Mouse (Mus musculus): ENCODE results near the gene Gm17545. TPM values are rescaled to one million over a fixed set of nuclear protein-coding genes. Genes with fewer than 3 reads are reported as not detected.
A peak's percentile ranks its signal among the peaks of the same experiment; 100 is the strongest.
"Not testable (repeated sequence)": the region's sequence is repeated elsewhere in the genome, so short reads cannot be mapped to it uniquely, and the experiment has no call there.

Gene Gm17545
- not detected in 2 replicates for polyA plus RNA-seq (2014; fragmentation: Nextera tagmentation; extraction: Ambion mirVana)

DNA sequence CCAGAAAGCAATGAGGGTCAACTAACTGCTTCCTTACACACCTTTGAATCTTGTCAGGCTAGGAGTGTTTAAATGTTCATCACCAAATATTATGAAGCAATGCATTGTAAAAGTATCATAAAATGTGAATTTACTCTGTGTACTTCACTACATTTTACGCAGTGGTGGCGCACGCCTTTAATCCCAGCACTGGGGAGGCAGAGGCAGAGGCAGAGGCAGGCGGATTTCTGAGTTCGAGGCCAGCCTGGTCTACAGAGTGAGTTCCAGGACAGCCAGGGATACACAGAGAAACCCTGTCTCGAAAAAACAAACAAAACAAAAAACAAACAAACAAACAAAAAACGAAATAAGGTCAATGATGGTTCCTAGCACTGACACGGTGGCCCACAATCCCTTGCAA, at the start of gene Gm17545:
Gm17545 (plus strand) TSS at position 301 of the 400 bp plus-strand sequence.
- not testable (repeated sequence) for H3K9me3 ChIP-seq (ENCODE audit: control insufficient read depth, low read length); H3K27ac ChIP-seq (ENCODE audit: low read depth, low read length); H3K9ac ChIP-seq (ENCODE audit: low read depth, low read length); H3K4me2 ChIP-seq (replicated peaks; ENCODE audit: low read depth, low read length); H3K4me3 ChIP-seq (ENCODE audit: low read length); ATAC-seq (ENCODE audit: low FRiP score, low TSS enrichment); H3K27me3 ChIP-seq (ENCODE audit: control insufficient read depth, insufficient read depth, low read length); H3K4me1 ChIP-seq (ENCODE audit: control insufficient read depth, insufficient read depth, low read length)
- WGBS, result 92% methylated on average over 8 of the region's 8 CpGs
- H3K36me3 ChIP-seq (ENCODE audit: control insufficient read depth, insufficient read depth, low read length), result peaks cover 81% of the 10 kb centered on the region

DNA sequence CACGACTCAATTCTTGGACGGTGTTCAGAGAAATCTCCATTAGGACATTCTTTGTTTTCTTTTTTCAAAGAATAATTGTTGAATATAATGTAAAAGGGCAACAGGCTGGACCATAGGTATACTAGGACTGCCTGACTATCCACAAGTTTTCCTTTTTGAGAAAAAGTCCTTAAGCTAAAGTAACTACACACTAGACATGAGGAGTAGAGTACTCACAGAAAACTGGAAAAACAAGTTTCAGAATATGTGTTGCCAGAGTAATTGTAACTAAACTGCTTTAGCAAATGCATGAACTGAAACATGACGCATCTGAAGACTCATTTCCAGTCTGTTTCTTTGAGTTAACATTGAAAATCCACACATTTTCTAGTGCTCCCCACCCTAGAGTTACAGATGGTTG, 48.7 kb upstream of the Gm17545 start:
- Histone ChIP-seq H3K9me3 (ENCODE audit: control insufficient read depth, low read length) (no peaks in the 10 kb centered on the region), H3K4me3 (ENCODE audit: low read length) (no peak overlapping the region), H3K4me2 (replicated peaks; ENCODE audit: low read depth, low read length) (no peak overlapping the region), H3K36me3 (ENCODE audit: control insufficient read depth, insufficient read depth, low read length) (no peaks in the 10 kb centered on the region), H3K27ac (ENCODE audit: low read depth, low read length) (no peak overlapping the region), H3K4me1 (ENCODE audit: control insufficient read depth, insufficient read depth, low read length) (no peaks in the 10 kb centered on the region), H3K27me3 (ENCODE audit: control insufficient read depth, insufficient read depth, low read length) (no peaks in the 10 kb centered on the region), H3K9ac (ENCODE audit: low read depth, low read length) (no peak overlapping the region)
- no peak for ATAC-seq (ENCODE audit: low FRiP score, low TSS enrichment)
- whole genome bisulfite sequencing, result 76% methylated on average over 3 of the region's 3 CpGs

DNA sequence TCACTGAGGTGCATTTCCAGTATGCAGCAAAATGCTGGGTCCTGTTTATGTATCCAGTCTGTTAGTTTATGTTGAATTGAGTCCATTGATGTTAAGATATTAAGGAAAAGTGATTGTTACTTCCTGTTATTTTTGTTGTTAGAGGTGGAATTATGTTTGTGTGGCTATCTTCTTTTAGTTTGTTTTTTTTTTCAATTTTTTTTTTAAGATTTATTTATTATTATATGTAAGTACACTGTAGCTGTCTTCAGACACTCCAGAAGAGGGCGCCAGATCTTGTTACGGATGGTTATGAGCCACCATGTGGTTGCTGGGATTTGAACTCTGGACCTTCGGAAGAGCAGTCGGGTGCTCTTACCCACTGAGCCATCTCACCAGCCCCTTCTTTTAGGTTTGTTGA, 46.5 kb upstream of the Gm17545 start:
- H3K9ac ChIP-seq (ENCODE audit: low read depth, low read length); H3K4me3 ChIP-seq (ENCODE audit: low read length); H3K27ac ChIP-seq (ENCODE audit: low read depth, low read length); H3K4me2 ChIP-seq (replicated peaks; ENCODE audit: low read depth, low read length); H3K27me3 ChIP-seq (ENCODE audit: control insufficient read depth, insufficient read depth, low read length); H3K36me3 ChIP-seq (ENCODE audit: control insufficient read depth, insufficient read depth, low read length); ATAC-seq (ENCODE audit: low FRiP score, low TSS enrichment); H3K4me1 ChIP-seq (ENCODE audit: control insufficient read depth, insufficient read depth, low read length); H3K9me3 ChIP-seq (ENCODE audit: control insufficient read depth, low read length): not testable (repeated sequence)
- WGBS, result 93% methylated on average over 2 of the region's 4 CpGs

DNA sequence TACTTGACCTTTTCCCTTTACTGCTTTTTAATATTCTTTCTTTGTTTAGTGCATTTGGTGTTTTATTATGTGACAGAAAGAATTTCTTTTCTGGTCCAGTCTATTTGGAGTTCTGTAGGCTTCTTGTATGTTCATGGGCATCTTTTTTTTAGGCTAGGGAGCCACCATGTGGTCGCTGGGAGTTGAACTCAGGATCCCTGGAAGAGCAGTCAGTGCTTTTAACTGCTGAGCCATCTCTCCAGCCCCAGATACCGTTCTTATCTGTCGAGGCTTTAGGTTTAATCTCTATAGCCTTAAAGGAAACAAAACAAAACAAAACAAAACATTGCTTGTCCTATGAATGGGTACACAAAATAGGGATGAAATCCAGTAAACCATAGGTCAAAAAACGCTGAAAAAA, 45.7 kb upstream of the Gm17545 start:
- 25% methylated on average over 4 of the region's 4 CpGs for WGBS
- H3K9me3 ChIP-seq (ENCODE audit: control insufficient read depth, low read length); H3K36me3 ChIP-seq (ENCODE audit: control insufficient read depth, insufficient read depth, low read length); H3K4me2 ChIP-seq (replicated peaks; ENCODE audit: low read depth, low read length); ATAC-seq (ENCODE audit: low FRiP score, low TSS enrichment); H3K4me3 ChIP-seq (ENCODE audit: low read length); H3K4me1 ChIP-seq (ENCODE audit: control insufficient read depth, insufficient read depth, low read length); H3K9ac ChIP-seq (ENCODE audit: low read depth, low read length); H3K27me3 ChIP-seq (ENCODE audit: control insufficient read depth, insufficient read depth, low read length); H3K27ac ChIP-seq (ENCODE audit: low read depth, low read length): not testable (repeated sequence)

DNA sequence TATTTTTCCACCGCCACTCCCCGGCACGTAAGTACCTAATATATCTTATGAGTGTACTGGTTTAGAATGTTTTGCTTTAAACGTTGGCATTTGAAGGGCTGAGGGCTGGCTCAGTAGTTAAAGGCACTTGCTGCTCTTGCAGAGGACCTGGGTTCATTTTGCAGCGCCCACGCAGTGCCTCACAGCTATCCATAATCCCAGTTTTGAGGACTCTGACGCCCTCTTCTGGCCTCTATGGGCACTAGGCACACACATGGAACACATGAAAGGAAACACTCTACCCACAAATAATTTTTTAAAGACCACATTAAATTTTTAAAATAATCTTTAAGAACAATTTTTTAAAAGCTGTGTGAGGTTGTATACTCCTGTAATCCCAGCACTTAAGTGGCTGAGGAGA, 44.6 kb upstream of the Gm17545 start:
- Histone ChIP-seq H3K27ac (ENCODE audit: low read depth, low read length) (no peak overlapping the region), H3K9ac (ENCODE audit: low read depth, low read length) (no peak overlapping the region), H3K4me2 (replicated peaks; ENCODE audit: low read depth, low read length) (no peak overlapping the region), H3K9me3 (ENCODE audit: control insufficient read depth, low read length) (no peaks in the 10 kb centered on the region), H3K4me3 (ENCODE audit: low read length) (no peak overlapping the region), H3K27me3 (ENCODE audit: control insufficient read depth, insufficient read depth, low read length) (no peaks in the 10 kb centered on the region), H3K36me3 (ENCODE audit: control insufficient read depth, insufficient read depth, low read length) (no peaks in the 10 kb centered on the region), H3K4me1 (ENCODE audit: control insufficient read depth, insufficient read depth, low read length) (no peaks in the 10 kb centered on the region)
- 67% methylated on average over 7 of the region's 7 CpGs for WGBS
- ATAC-seq (ENCODE audit: low FRiP score, low TSS enrichment), result no peak

DNA sequence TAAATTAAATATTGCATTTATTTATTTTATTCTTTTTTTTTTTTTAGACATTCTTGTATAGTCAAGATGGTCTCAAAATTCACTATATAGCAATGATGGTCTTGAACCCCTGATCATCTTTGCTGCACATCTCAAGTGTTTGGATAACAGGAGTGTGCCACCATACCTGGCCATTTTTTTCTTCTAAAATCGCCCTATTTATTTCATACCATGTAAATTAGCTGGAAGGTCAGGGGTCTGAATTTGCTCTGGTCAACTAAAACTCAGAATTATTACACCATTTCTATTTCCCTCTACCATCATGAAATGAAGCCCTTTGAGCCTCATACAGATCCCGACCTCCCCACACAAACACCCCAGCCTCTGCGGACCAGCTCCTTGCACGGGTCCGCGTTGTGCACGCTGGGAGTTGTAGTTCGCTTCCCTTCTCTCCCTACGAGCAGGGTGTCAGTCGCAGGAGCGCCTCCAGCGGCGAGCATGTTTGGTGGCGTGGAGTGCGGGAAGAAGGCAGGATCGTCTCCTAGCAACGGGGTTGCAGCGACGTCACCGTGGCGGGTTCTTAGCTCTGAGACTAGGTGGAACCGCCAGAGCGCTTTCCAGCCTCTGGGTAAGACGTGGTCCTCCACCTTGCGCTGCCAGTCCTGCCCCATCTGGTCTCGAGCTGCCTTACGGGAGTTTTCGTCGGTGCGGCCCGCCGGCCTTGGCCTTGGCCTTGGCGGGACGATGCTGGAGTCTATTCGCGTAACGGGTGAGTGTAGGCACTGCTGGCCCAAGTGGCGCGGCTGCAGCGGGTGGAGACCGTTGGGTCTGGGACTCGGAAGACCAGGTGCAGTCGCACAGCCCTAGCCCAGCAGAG, 42.9 kb upstream of the Gm17545 start, which contains the start of gene 9530077C05Rik:
9530077C05Rik (plus strand) TSS at position 512 of the 856 bp plus-strand sequence.
- peak within 1 kb of the TSS; percentile 70 for H3K4me2 ChIP-seq (replicated peaks; ENCODE audit: low read depth, low read length)
- H3K9me3 ChIP-seq (ENCODE audit: control insufficient read depth, low read length), result no peaks in the 10 kb centered on the region
- H3K4me3 ChIP-seq (ENCODE audit: low read length), result peak within 1 kb of the TSS; percentile 52
- H3K27ac ChIP-seq (ENCODE audit: low read depth, low read length), result no peak within 1 kb of the TSS
- H3K27me3 ChIP-seq (ENCODE audit: control insufficient read depth, insufficient read depth, low read length), result no peaks in the 10 kb centered on the region
- peak; percentile 98 for ATAC-seq (ENCODE audit: low FRiP score, low TSS enrichment)
- no peaks in the 10 kb centered on the region for H3K4me1 ChIP-seq (ENCODE audit: control insufficient read depth, insufficient read depth, low read length)
- H3K9ac ChIP-seq (ENCODE audit: low read depth, low read length), result peak within 1 kb of the TSS; percentile 50
- WGBS, result 1% methylated on average over 43 of the region's 43 CpGs
- no peaks in the 10 kb centered on the region for H3K36me3 ChIP-seq (ENCODE audit: control insufficient read depth, insufficient read depth, low read length)

DNA sequence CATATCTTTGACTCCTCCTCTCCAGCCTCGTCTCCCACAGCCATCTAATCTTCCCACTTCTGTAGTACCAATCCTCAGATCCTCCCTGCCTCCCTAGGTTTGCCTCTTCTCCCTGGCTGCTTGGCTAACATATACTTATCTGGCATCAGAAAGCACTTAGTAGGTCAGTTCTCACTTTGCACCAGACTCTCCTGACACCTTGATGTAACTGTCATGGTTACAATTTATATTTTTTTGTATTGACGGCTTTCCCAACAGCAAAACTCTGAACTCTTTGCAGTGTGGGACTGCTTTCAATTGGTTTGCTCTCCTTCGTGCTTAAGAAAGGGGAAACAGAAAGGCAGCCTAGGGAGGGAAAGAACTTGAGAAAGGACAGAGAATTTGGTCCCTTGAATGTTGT, 37.9 kb upstream of the Gm17545 start:
- Histone ChIP-seq H3K4me1 (ENCODE audit: control insufficient read depth, insufficient read depth, low read length) (no peaks in the 10 kb centered on the region), H3K27me3 (ENCODE audit: control insufficient read depth, insufficient read depth, low read length) (no peaks in the 10 kb centered on the region), H3K36me3 (ENCODE audit: control insufficient read depth, insufficient read depth, low read length) (no peaks in the 10 kb centered on the region), H3K4me2 (replicated peaks; ENCODE audit: low read depth, low read length) (no peak overlapping the region), H3K27ac (ENCODE audit: low read depth, low read length) (no peak overlapping the region), H3K4me3 (ENCODE audit: low read length) (no peak overlapping the region), H3K9me3 (ENCODE audit: control insufficient read depth, low read length) (no peaks in the 10 kb centered on the region), H3K9ac (ENCODE audit: low read depth, low read length) (no peak overlapping the region)
- 74% methylated on average over 3 of the region's 3 CpGs for WGBS
- ATAC-seq (ENCODE audit: low FRiP score, low TSS enrichment), result no peak

DNA sequence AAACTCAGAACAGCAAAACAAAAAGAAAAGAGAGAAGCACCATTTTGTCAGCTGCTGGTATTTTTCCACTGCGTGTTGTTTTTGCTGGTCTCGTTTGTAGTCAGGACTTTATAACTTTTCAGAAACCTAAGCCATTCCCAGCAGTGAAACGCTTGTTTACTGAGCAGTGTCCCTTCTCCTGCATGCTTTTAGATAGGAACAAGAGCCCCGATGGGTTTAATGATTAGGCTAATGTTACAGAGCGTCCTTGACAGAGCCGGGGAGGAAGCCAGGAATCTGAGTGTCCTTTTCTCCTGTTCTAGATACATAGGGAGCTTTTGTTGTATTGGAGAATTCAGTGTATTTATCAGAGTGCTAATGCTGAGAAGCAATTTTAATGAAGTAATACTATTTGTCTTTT, 36.5 kb upstream of the Gm17545 start:
- Histone ChIP-seq H3K4me2 (replicated peaks; ENCODE audit: low read depth, low read length) (no peak overlapping the region), H3K27me3 (ENCODE audit: control insufficient read depth, insufficient read depth, low read length) (no peaks in the 10 kb centered on the region), H3K4me1 (ENCODE audit: control insufficient read depth, insufficient read depth, low read length) (no peaks in the 10 kb centered on the region), H3K9me3 (ENCODE audit: control insufficient read depth, low read length) (no peaks in the 10 kb centered on the region), H3K9ac (ENCODE audit: low read depth, low read length) (no peak overlapping the region), H3K36me3 (ENCODE audit: control insufficient read depth, insufficient read depth, low read length) (no peaks in the 10 kb centered on the region), H3K4me3 (ENCODE audit: low read length) (no peak overlapping the region), H3K27ac (ENCODE audit: low read depth, low read length) (no peak overlapping the region)
- WGBS, result 35% methylated on average over 6 of the region's 6 CpGs
- no peak for ATAC-seq (ENCODE audit: low FRiP score, low TSS enrichment)

DNA sequence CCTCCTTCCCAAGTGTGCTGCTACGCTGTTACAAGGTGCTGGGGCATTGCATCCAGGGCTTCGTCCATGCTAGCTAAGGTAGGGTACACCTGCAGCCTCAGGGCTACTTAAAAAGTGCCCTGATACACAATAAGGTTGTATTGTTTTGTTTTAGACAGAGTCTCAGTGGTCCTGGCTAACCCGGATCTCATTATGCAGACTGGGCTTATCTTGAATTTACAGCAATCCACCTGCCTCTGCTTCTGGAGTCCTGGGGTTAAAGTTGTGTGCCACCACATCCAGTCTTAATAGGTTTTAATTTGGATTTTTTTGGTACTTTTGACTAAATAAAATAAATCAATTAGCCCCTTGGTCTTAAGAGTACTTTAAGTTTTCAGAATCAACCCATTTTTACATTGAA, 34.2 kb upstream of the Gm17545 start:
- Histone ChIP-seq H3K27me3 (ENCODE audit: control insufficient read depth, insufficient read depth, low read length) (no peaks in the 10 kb centered on the region), H3K4me1 (ENCODE audit: control insufficient read depth, insufficient read depth, low read length) (no peaks in the 10 kb centered on the region), H3K36me3 (ENCODE audit: control insufficient read depth, insufficient read depth, low read length) (no peaks in the 10 kb centered on the region), H3K27ac (ENCODE audit: low read depth, low read length) (no peak overlapping the region), H3K9me3 (ENCODE audit: control insufficient read depth, low read length) (no peaks in the 10 kb centered on the region), H3K4me3 (ENCODE audit: low read length) (no peak overlapping the region), H3K4me2 (replicated peaks; ENCODE audit: low read depth, low read length) (no peak overlapping the region), H3K9ac (ENCODE audit: low read depth, low read length) (no peak overlapping the region)
- 0 out of 2 replicates have a peak, but pooled peaks have one; percentile 32 for ATAC-seq (ENCODE audit: low FRiP score, low TSS enrichment)
- WGBS, result 69% methylated on average over 3 of the region's 3 CpGs

Data from kidney, embryonic 14.5 days (tissue).